Mouse (Mus musculus) left cerebral cortex, adult 18-20 months (tissue): Measurements from ENCODE around the gene Scp2. TPM values are rescaled to one million over a fixed set of nuclear protein-coding genes. Genes with fewer than 3 reads are reported as not detected.

Experiments
- DNase-seq, 2 experiments: peaks; one replicate each; pipeline ENCODE4 v3.0.0; 2021 to 2022; ENCODE audit warnings: low spot score in 2 of 2, mixed read lengths in 1 of 2
- microRNA-seq, 2 experiments: library from miRNA; unstranded; fragments of <30 nt; microRNA quantifications; one replicate each; pipeline ENCODE4 v1.2.0; 2021
- total RNA-seq, 2 experiments: library from RNA; stranded (reverse); gene quantifications; 2 replicates each; pipeline ENCODE4 v1.2.3; 2021

Scp2 gene
- total RNA-seq, 2 experiments from 2014 or later, result 103 to 109 TPM

DNA sequence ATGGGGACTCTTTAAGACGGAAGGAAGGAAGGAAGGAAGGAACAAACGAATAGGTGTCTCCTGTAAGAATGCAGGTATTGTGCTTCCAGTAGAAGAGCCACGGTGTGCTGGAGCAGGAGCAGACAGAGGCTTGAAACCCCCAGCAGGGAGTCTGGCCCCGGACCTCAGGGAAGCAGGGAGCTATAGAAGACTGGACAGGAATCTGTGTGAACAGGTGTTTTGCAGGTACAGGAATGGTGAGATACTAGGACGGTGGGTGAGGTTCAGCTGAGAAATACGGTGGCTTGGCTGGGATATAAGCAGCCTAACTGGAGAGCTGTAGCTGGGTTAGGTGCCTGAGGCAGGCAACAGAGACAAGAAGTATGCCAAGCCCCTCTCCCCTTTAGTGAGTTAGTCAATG lies 124.6 kb downstream of the Scp2 start:
- DNase-seq, result no peak

DNA sequence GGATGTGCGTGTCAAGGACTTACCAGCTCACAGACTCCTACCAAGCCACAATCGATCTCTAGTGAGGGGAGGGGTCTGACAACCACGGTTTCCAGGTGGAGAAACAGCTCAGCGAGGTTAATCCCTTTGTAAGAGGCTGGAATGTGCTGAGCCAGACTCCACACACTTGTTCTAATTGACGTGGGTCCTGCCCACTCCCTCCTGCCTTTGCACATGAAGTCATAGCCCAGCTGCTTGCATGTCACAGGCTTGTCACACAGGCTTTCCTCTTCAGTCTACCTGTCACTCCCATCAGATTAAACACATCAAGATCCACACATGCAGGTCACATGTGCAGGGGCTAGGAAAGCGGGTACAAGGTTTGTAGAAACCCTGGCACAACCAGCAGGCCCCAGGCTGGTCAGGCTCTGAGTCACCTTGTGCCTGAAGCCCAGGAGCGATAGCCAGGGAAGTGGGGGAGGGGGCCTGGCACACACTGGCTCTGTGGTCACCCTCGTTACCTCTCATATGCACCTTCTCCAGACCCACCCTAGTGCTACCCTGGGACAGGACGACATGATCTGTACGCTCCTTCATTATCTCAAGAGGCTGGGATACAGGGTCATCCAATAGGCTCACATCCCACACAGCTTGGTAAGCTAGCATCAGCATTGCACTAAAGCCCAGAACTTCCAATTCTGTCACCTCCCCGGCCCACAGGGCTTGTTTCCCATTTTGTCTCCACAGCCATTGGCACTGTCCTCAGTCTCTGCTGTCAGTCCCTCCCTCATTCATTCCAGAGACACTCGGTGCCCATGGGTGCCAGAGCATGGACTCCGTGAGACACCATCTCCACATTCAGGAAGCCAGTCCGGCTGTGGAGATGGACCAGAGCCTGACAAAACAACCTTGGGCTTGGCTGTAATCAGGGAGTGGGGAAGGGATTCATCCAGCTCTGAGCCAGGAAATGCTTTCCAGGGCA lies 125.6 kb downstream of the Scp2 start:
- DNase-seq, result peak in 1 of 2 experiments; percentile 27

DNA sequence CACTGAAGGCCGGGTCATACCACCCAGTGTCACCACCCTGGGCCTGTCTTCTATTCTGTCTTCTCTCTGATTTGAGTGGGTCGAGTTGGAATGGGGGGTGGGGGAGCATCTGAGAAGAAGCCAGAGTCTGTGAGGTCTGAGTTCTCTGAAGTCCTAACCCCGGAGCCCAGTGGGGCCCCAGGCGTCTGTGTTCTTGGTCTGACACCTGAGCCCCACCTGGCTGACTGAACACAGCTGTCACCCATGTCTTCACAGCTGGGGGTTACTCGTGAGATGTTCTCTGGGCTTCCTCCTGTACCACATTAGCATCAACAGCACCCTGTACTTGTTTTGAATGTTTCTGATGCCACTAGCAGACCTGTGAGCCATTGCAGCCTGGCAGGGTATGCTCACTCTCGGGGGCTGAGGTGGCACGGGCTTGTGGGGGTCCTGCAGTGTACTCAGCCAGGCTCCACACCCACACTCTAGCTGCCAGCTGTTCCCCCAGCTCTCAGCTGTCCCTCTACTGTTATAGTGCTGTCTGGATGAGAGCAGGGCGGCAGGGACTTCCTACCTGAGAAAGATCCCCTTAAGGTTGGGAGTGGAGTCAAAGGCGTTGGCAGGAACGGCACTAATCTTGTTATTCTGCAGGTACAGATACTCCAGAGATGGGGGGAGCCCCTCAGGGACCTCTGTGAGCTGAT lies 126.4 kb downstream of the Scp2 start:
- no peak for DNase-seq

DNA sequence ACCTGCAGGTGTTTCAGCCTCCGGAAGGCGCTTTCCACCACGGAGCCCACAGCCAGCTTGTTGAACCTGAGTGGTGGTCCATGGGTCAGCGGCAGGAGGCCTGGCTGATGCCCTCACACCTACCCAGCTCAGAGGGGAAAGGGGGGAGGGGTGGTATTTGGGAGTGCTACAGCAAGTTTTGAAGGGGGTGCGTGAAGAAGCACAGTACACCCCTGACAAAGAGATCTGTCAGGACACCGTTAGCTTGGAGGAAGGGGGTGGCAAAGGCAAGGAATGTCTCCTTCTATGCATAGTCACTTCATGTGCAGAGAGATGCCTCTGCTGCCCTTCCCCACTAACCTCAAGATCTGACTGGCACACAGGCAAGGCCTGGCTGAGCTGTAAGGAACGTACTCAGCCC lies 127.0 kb downstream of the Scp2 start:
- DNase-seq, result no peak

DNA sequence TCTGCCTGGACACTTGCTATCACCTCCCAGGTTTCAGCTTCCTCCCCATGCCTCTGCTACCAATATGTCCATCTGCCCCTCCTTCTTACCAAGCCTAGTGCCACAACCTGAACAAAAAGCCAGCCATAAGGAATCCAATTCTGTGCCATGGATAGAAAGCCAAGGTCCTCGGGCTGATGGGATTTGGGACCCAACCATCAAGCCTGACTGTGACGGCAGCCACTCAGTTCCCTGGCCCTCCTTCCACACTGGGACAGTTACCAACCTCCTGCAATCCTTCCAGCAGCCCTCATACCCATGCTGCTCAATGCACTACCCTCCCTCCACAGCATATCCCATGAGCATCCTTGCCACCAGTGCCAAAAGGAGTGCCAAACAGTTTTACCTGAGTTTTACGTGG lies 128.5 kb downstream of the Scp2 start:
- no peak for DNase-seq

GRCm38 (mm10) chr4:108015067-108015765 lies 129.6 kb downstream of the Scp2 start:
- DNase-seq, result no peak

GRCm38 (mm10) chr4:108014466-108014865 lies 130.3 kb downstream of the Scp2 start:
- no peak for DNase-seq

DNA sequence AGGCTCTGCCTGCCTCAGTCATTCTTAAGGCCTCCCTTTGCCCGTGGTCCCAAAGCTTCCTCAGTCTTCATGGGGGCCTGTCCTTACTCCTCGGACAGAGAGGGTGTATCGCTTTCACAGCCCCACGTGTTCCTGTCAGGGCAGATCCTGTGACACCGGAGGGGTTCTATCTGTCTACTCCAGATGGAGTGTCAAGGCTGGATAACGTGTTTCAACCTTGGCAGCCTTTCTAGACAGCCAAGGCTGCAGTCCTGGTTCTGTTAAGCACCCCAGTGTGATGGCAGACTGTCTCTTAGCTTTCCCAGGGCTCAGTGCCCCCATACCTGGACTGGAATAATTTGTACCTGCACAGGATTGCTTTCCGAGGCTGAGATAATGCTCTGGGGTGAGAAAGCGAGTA lies 136.3 kb downstream of the Scp2 start:
- DNase-seq, result no peak

DNA sequence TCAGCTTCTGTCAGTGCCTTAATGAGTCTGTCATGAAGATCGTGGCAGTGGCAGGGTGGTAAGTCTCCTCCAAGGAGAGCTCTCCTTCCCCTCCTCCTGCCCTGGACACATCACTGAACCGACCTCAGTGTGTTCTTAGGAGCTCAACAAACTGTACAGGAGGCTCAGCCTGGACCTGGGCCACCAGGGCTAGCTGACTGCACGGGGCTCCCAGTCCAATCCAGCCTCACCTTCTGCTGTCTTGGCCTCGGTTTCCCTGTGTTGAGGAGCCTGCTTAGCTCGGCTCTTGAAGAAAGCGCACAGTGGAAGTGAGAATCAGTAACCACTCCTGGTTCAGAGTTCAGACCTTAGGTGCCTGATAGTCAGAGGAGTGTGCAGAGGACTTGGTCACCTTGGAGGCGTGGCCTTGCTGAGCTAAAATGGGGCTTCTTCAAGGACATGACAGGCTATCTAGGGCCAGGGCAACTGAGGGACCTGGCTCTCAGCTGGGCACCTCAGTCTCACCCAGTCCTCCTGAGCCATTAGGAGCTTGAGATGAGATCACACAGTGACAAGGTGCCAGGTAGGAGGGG lies 137.2 kb downstream of the Scp2 start:
- no peak for DNase-seq

- no peak for DNase-seq
Observed at GRCm38 (mm10) chr4:108005328-108005727, 139.5 kb downstream of the Scp2 start.

- no peak for DNase-seq
Observed at GRCm38 (mm10) chr4:107999380-107999779, 145.4 kb downstream of the Scp2 start.

- DNase-seq, result no peak
Observed at GRCm38 (mm10) chr4:107998641-107999332, 146.0 kb downstream of the Scp2 start.

DNA sequence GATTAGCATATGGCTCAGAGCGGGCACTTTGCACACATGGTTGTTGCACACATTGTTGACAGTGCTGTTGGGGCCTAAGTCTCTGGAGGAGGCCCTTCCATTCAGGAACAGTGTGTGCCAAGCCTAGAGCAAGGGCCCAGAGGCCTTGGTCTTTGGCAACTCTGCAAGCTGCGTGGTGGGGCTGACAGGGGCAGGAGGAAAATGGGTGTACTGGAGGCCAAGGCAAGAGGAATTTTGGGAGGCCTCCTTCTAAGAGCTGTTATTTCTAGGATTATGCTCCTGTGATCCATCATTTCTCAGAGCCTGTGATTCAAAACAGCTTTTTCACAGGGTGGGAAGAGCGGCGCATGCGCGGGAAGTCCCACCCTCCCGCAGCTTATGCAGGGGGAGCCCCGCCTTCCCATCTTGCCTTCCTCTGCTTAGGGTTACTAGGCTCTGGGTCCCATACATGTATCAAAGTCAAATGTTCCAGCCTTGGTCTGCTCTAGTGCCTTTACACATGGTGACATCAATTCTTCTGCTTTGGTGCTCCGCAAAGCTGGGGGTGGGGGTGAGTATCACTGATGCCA lies 148.3 kb downstream of the Scp2 start:
- no peak for DNase-seq

DNA sequence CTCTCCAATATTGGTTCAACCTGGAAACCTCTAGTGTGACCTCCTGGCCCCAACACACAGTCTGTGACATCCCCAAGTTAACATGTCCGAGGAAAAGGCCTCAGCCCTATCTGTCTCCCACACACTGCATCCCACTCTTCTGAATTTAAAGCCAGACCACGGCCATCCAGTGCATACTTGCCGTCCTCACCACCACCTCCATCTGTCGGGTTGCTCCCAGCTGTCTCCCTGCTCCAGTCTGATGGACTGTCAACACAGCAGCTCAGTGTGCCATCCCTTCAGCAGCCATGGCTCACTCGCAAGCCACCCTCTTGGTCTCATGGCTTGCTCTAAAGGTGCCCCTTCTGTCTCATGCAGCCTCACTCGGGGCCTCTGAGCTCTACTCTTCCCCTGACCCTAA lies 149.1 kb downstream of the Scp2 start:
- no peak for DNase-seq

- DNase-seq, result no peak
Observed at GRCm38 (mm10) chr4:107995011-107995410, 149.8 kb downstream of the Scp2 start.

Small RNAs within 50 kb of the gene (microRNA-seq; reads per million reads assigned to microRNA genes)
- gene Mir6397, result 0 reads per million in 2 experiments

Other genes starting within 250 kb of the Scp2 start
- gene Cpt2, start 221.4 kb downstream of the Scp2 start, total RNA-seq, result 1 to 10 TPM; 4.8 to 5.3 TPM
- gene Slc1a7, start 176.7 kb downstream of the Scp2 start, total RNA-seq, result under 1 TPM; 0.28 to 0.53 TPM
- gene Podn, start 48.6 kb downstream of the Scp2 start, total RNA-seq, result 1 to 10 TPM; 8.2 to 9.3 TPM
- 10 to 100 TPM in 1 of 2 experiments, 1 to 10 TPM in 1; 8.9 to 10.7 TPM for gene Echdc2, start 20.4 kb upstream of the Scp2 start, total RNA-seq
- gene Zyg11a, start 73.0 kb upstream of the Scp2 start, total RNA-seq, result not detected
- 10 to 100 TPM; 92.2 to 94.5 TPM for gene Zyg11b, start 156.1 kb upstream of the Scp2 start, total RNA-seq
- 10 to 100 TPM; 27.7 to 30.7 TPM for gene Coa7, start 183.1 kb upstream of the Scp2 start, total RNA-seq
- gene Shisal2a, start 238.4 kb upstream of the Scp2 start, total RNA-seq, result not detected